Mouse (Mus musculus) CH12.LX (cell line): ENCODE measurements at regions not wholly inside any gene's neighbourhood (a gene's known extent, or its start where the extent isn't known, plus 50 kb on each side); places are given as distances from the start of the nearest gene placed in this dataset.

ENCODE experiments used
- DNase-seq: peaks from one replicate; pipeline ENCODE4 v3.0.0-alpha.2; 2013; ENCODE audit errors: extremely low read depth
- H3K27ac ChIP-seq: 2 replicates; pipeline ENCODE4 v1.5.1; 2012; ENCODE audit warnings: low read depth, mild to moderate bottlenecking, control low read depth, moderate library complexity; ENCODE audit not compliant: insufficient read depth
- H3K27me3 ChIP-seq: replicated peaks from 2 replicates; pipeline ENCODE3; 2012; ENCODE audit warnings: inconsistent platforms
- H3K36me3 ChIP-seq, 2 experiments: replicated peaks in 1 of 2; 2 replicates each; pipeline versions ENCODE3 to v1.6.1; 2012; ENCODE audit warnings: inconsistent platforms in 1 of 2, low read length in 1 of 2, mild to moderate bottlenecking in 1 of 2, mixed read lengths in 1 of 2, moderate library complexity in 1 of 2; ENCODE audit not compliant: control insufficient read depth in 1 of 2, insufficient read depth in 1 of 2
- H3K4me1 ChIP-seq, 2 experiments: 2 replicates each; pipeline ENCODE4 v1.6.1; 2012; ENCODE audit warnings: inconsistent platforms in 1 of 2, moderate library complexity in 1 of 2; ENCODE audit not compliant: insufficient read depth in 2 of 2, control insufficient read depth in 1 of 2
- H3K4me2 ChIP-seq: 2 replicates; pipeline ENCODE4 v1.6.1; 2012; ENCODE audit warnings: low read depth, mild to moderate bottlenecking, control low read depth; ENCODE audit not compliant: poor library complexity, insufficient read depth, severe bottlenecking
- H3K4me3 ChIP-seq, 3 experiments: fragments of 150-350 bp in 1 of 3; sonication (generic) in 1 of 3; replicated peaks in 1 of 3; 2 replicates each; pipeline versions ENCODE3 to v1.5.1; 2011 to 2012; ENCODE audit warnings: low read depth in 2 of 3, low read length in 2 of 3, mild to moderate bottlenecking in 2 of 3, moderate library complexity in 2 of 3, control low read depth in 1 of 3, improper control_type of control experiment in 1 of 3, inconsistent platforms in 1 of 3, mixed read lengths in 1 of 3; ENCODE audit not compliant: poor library complexity in 1 of 3
- H3K79me2 ChIP-seq: replicated peaks from 2 replicates; pipeline ENCODE4 v1.6.1; 2012; ENCODE audit warnings: mild to moderate bottlenecking, moderate library complexity; ENCODE audit not compliant: control insufficient read depth, poor library complexity, insufficient read depth, severe bottlenecking; ENCODE audit errors: extremely low read depth
- H3K9ac ChIP-seq: 2 replicates; pipeline ENCODE4 v1.6.1; 2012; ENCODE audit warnings: low read depth, mild to moderate bottlenecking, control low read depth, moderate library complexity; ENCODE audit not compliant: insufficient read depth
- H3K9me3 ChIP-seq: replicated peaks from 2 replicates; pipeline ENCODE3; 2012; ENCODE audit warnings: low read length, inconsistent platforms, mixed read lengths
- CHD1 ChIP-seq: IDR thresholded peaks from 2 replicates; pipeline ENCODE4 v1.6.1; 2012; ENCODE audit warnings: low read depth, low read length, improper control_type of control experiment, inconsistent platforms
- CHD2 ChIP-seq: IDR thresholded peaks from 2 replicates; pipeline ENCODE4 v1.6.1; 2011; ENCODE audit warnings: low read length, improper control_type of control experiment
- E2F4 ChIP-seq: IDR thresholded peaks from 2 replicates; pipeline ENCODE4 v1.6.1; 2011; ENCODE audit warnings: low read depth, low read length, improper control_type of control experiment; ENCODE audit not compliant: insufficient replicate concordance
- ETS1 ChIP-seq: conservative IDR thresholded peaks from 2 replicates; pipeline ENCODE4 v1.6.1; 2012; ENCODE audit warnings: low read depth, mild to moderate bottlenecking, inconsistent platforms, low read length, improper control_type of control experiment, moderate library complexity
- GABPA ChIP-seq: IDR thresholded peaks from 2 replicates; pipeline ENCODE4 v1.6.1; 2012; ENCODE audit warnings: low read depth, low read length, improper control_type of control experiment, inconsistent platforms; ENCODE audit not compliant: insufficient replicate concordance
- HCFC1 ChIP-seq: IDR thresholded peaks from 2 replicates; pipeline ENCODE4 v1.6.1; 2012; ENCODE audit warnings: low read depth, mild to moderate bottlenecking, inconsistent platforms, low read length, improper control_type of control experiment
- MAZ ChIP-seq: IDR thresholded peaks from 2 replicates; pipeline ENCODE4 v1.6.1; 2012; ENCODE audit warnings: low read depth, mild to moderate bottlenecking, inconsistent platforms, low read length, improper control_type of control experiment, moderate library complexity
- MEF2A ChIP-seq: IDR thresholded peaks from 2 replicates; pipeline ENCODE4 v1.6.1; 2014; ENCODE audit warnings: low read depth, mild to moderate bottlenecking, inconsistent platforms, low read length, improper control_type of control experiment, borderline replicate concordance
- MXI1 ChIP-seq: IDR thresholded peaks from 2 replicates; pipeline ENCODE4 v1.6.1; 2011; ENCODE audit warnings: mild to moderate bottlenecking, low read depth, low read length, improper control_type of control experiment
- NELFE ChIP-seq: IDR thresholded peaks from 2 replicates; pipeline ENCODE4 v1.6.1; 2011; ENCODE audit warnings: low read depth, low read length, improper control_type of control experiment
- POLR2A ChIP-seq: IDR thresholded peaks from 2 replicates; pipeline ENCODE4 v1.6.1; 2011; ENCODE audit warnings: low read depth, mild to moderate bottlenecking, improper control_type of control experiment, low read length
- SMC3 ChIP-seq: IDR thresholded peaks from 2 replicates; pipeline ENCODE4 v1.6.1; 2011; ENCODE audit warnings: low read depth, low read length, improper control_type of control experiment
- TCF12 ChIP-seq: IDR thresholded peaks from 2 replicates; pipeline ENCODE4 v1.6.1; 2014; ENCODE audit warnings: low read depth, mild to moderate bottlenecking, inconsistent platforms, low read length, improper control_type of control experiment
- UBTF ChIP-seq: IDR thresholded peaks from 2 replicates; pipeline ENCODE4 v1.6.1; 2012; ENCODE audit warnings: low read depth, mild to moderate bottlenecking, inconsistent platforms, low read length, improper control_type of control experiment, moderate library complexity
- ZC3H11A ChIP-seq: IDR thresholded peaks from 2 replicates; pipeline ENCODE4 v1.6.1; 2012; ENCODE audit warnings: low read depth, mild to moderate bottlenecking, inconsistent platforms, low read length, improper control_type of control experiment
- ZKSCAN1 ChIP-seq: IDR thresholded peaks from 2 replicates; pipeline ENCODE4 v1.6.1; 2012; ENCODE audit warnings: low read depth, inconsistent platforms, low read length, improper control_type of control experiment, borderline replicate concordance
- ZMIZ1 ChIP-seq: IDR thresholded peaks from 2 replicates; pipeline ENCODE4 v1.6.1; 2012; ENCODE audit warnings: low read depth, mild to moderate bottlenecking, inconsistent platforms, low read length, improper control_type of control experiment
- dilution Hi-C: fragments of 300-500 bp; cut with MboI; formaldehyde crosslinking; loops from 2 replicates; pipeline ENCODE4 v1.14.3; 2020; ENCODE audit warnings: low sequenced_read_pairs; ENCODE audit not compliant: extremely low pct_unique_long_range_greater_than_20kb, extremely low pct_ligation_motif_present
- in situ Hi-C: fragments of 300-500 bp; cut with MboI; formaldehyde crosslinking; loops from 3 replicates; pipeline ENCODE4 v1.14.3; 2019; ENCODE audit warnings: low sequenced_read_pairs, low pct_ligation_motif_present, low pct_unique_long_range_greater_than_20kb, mixed read lengths

- Histone ChIP-seq H3K4me2 (no peak overlapping the region), H3K27ac (no peak overlapping the region), H3K9ac (no peak overlapping the region), H3K4me1 (no peaks in the 10 kb centered on the region), H3K27me3 (peaks cover 29% of the 10 kb centered on the region), H3K36me3 (no peaks in the 10 kb centered on the region), H3K79me2 (no peaks in the 10 kb centered on the region), H3K9me3 (no peaks in the 10 kb centered on the region), H3K4me3 (no peak overlapping the region)
- dilution Hi-C loops: no loop called here
- TF ChIP-seq UBTF (no peak), E2F4 (no peak), ETS1 (no peak), ZKSCAN1 (no peak), MAZ (no peak), GABPA (no peak), ZC3H11A (no peak), CHD2 (no peak), CHD1 (no peak), NELFE (no peak), HCFC1 (no peak), MEF2A (no peak), ZMIZ1 (no peak), TCF12 (no peak)
- in situ Hi-C loops: no loop called here
- DNase-seq: no peak
Measured at GRCm38 (mm10) chr2:149742661-149743060, 86.3 kb upstream of the Syndig1 start.

GRCm38 (mm10) chr2:149748240-149748822 is 80.7 kb upstream of the Syndig1 start:
- Histone ChIP-seq H3K79me2 (no peaks in the 10 kb centered on the region), H3K9me3 (no peaks in the 10 kb centered on the region), H3K4me1 (no peaks in the 10 kb centered on the region), H3K9ac (no peak overlapping the region), H3K4me3 (no peak overlapping the region), H3K4me2 (no peak overlapping the region), H3K36me3 (no peaks in the 10 kb centered on the region), H3K27me3 (peaks cover 42% of the 10 kb centered on the region), H3K27ac (no peak overlapping the region)
- no peak for TF ChIP-seq CHD2
- no peak for TF ChIP-seq SMC3
- no peak for TF ChIP-seq UBTF
- no peak for TF ChIP-seq POLR2A
- TF ChIP-seq MXI1: no peak
- TF ChIP-seq ETS1: no peak
- dilution Hi-C loops: no loop called here
- DNase-seq: no peak
- in situ Hi-C loops: no loop called here
